In the genomic region with DNA sequence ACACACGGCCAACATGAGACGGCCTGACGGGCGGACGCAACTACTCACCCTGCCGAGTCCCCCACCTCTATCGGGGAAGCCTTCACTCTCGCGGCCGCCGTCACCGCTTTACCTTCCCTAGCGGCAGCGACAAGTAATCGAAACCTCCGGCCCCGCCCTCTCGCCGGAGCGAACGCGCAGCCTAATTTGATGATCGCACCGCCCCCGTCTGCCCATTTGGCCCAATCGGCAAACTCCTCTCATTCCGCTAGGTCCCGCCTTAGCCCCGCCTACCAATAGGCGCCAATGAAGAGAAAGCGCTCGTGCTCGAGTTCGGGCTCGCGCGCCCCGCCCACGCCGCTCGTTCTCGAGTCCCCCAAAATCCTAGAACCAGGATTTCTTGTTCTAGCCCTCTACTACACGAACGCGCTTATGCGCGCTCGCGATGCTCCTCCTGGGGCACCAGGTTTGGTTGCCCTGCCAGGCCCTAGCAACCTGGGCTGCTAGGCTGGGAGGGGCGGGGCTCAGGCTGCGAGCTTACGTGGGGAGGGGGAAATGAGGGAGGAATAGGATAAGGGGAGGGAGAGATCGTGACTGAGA, we compare ENCODE assay signal across 8 mouse cellular contexts. TPM values are rescaled to one million over a fixed set of nuclear protein-coding genes. Genes with fewer than 3 reads are reported as not detected.
A peak's percentile ranks its signal among the peaks of the same experiment; 100 is the strongest.
DNase-seq lines count a peak whose midpoint lies in the region; ATAC-seq and TF ChIP-seq lines count a peak whose summit lies in the region.

TSS of gene Cdkl5 (minus strand) at position 162 of the 579 bp plus-strand sequence.

- 22% methylated on average over 53 of the region's 53 CpGs for WGBS in hindbrain, embryonic 10.5 days
- WGBS in lung, postnatal 0 days: 18% methylated on average over 38 of the region's 53 CpGs

- H3K36me3 ChIP-seq in hindbrain, embryonic 10.5 days: no peaks in the 10 kb centered on the region
- H3K36me3 ChIP-seq in lung, postnatal 0 days (ENCODE audit: insufficient read depth, low read length): no peaks in the 10 kb centered on the region

- H3K9me3 ChIP-seq in hindbrain, embryonic 10.5 days: no peaks in the 10 kb centered on the region
- no peaks in the 10 kb centered on the region for H3K9me3 ChIP-seq in lung, postnatal 0 days (ENCODE audit: low read length)

- H3K4me1 ChIP-seq in hindbrain, embryonic 10.5 days (replicated peaks): peaks cover 12% of the 10 kb centered on the region; the same call in 1 of the 2 replicates
- no peaks in the 10 kb centered on the region for H3K4me1 ChIP-seq in lung, postnatal 0 days (ENCODE audit: insufficient read depth, low read depth, low read length)

- TF ChIP-seq CTCF in lung, postnatal 0 days (IDR thresholded peaks at IDR 0.05): peak; percentile 50

- H3K4me3 ChIP-seq in hindbrain, embryonic 10.5 days: peak within 1 kb of the TSS; percentile 65
- peak within 1 kb of the TSS; percentile 60 for H3K4me3 ChIP-seq in lung, postnatal 0 days (ENCODE audit: low read depth, low read length)

- peak within 1 kb of the TSS; percentile 70 for H3K4me2 ChIP-seq in lung, postnatal 0 days (replicated peaks; ENCODE audit: low read depth, low read length)

- DNase-seq in MEL-GATA-1-ER (ENCODE audit: extremely low read depth, low read depth): peak; percentile 96
- peak; percentile 95 for DNase-seq in cerebellum, adult 8-10 months
- peak; percentile 92 for DNase-seq in hindbrain, embryonic 10.5 days (ENCODE audit: low spot score)
- peak; percentile 96 for DNase-seq in layer of hippocampus, adult 9-11 months
- peak; percentile 94 for DNase-seq in lung, postnatal 0 days (ENCODE audit: low spot score)
- DNase-seq in ovary, postnatal 14 days (ENCODE audit: low spot score): peak; percentile 81
- DNase-seq in thymus, postnatal 14 days: peak; percentile 96

- peak within 1 kb of the TSS; percentile 87 for H3K27ac ChIP-seq in hindbrain, embryonic 10.5 days
- peak within 1 kb of the TSS; percentile 57; the same call in 1 of the 2 replicates for H3K27ac ChIP-seq in lung, postnatal 0 days (ENCODE audit: low read length)

- no peak for TF ChIP-seq EP300 in lung, postnatal 0 days (IDR thresholded peaks at IDR 0.05)

- peaks cover 37% of the 10 kb centered on the region for H3K27me3 ChIP-seq in hindbrain, embryonic 10.5 days (ENCODE audit: insufficient read depth, poor library complexity, severe bottlenecking)
- no peaks in the 10 kb centered on the region for H3K27me3 ChIP-seq in lung, postnatal 0 days (replicated peaks; ENCODE audit: insufficient read depth, low read length)

- 0 out of 2 replicates have a peak within 1 kb of the TSS, but pooled peaks have one; percentile 26 for H3K9ac ChIP-seq in lung, postnatal 0 days (replicated peaks; ENCODE audit: low read depth)

- peak; percentile 92 for ATAC-seq in frontal cortex, adult (ENCODE audit: low TSS enrichment)
- peak; percentile 98 for ATAC-seq in lung, postnatal 0 days

RNA-seq across cellular contexts. Expression of gene Cdkl5, which starts in this region (rescaled TPM):
- 2.2 and 2.3 TPM in 2 replicates for polyA plus RNA-seq in hindbrain, embryonic 10.5 days (2016; fragmentation: Nextera tagmentation; extraction: Ambion mirVana)
- polyA plus RNA-seq in lung, postnatal 0 days (2015; fragmentation: Nextera tagmentation; extraction: Ambion mirVana): 3.3 and 4.9 TPM in 2 replicates

Comparison
In these comparisons a context has a peak if more than half of its experiments do, and no peak if none do; other contexts are left out.
1. Peak in every context shown above with its lines: DNase-seq, ATAC-seq, H3K4me3 ChIP-seq and H3K27ac ChIP-seq.